Mouse (Mus musculus): ENCODE measurements around the gene Tmem45a2. TPM values are rescaled to one million over a fixed set of nuclear protein-coding genes. Genes with fewer than 3 reads are reported as not detected.

Gene Tmem45a2
- polyA plus RNA-seq, 1 experiment from 2014 or later: 0.18 TPM

Other genes with a start within 250 kb of the Tmem45a2 start
- 6.7 and 10.1 TPM in 2 replicates for gene Tmem45a, start 185.2 kb downstream of the Tmem45a2 start, polyA plus RNA-seq (2015; fragmentation: Nextera tagmentation; extraction: Ambion mirVana)
- gene Lnp1, start 143.3 kb downstream of the Tmem45a2 start, polyA plus RNA-seq (2015; fragmentation: Nextera tagmentation; extraction: Ambion mirVana): 0.29 TPM in 1 of 2 replicates, not detected in the other
- gene Tomm70a, start 50.3 kb upstream of the Tmem45a2 start, polyA plus RNA-seq (2015; fragmentation: Nextera tagmentation; extraction: Ambion mirVana): 41.1 and 42.4 TPM in 2 replicates
- gene Nit2, start 96.0 kb upstream of the Tmem45a2 start, polyA plus RNA-seq (2015; fragmentation: Nextera tagmentation; extraction: Ambion mirVana): 44.4 and 44.7 TPM in 2 replicates
- 17.6 and 19.9 TPM in 2 replicates for gene Tbc1d23, start 160.1 kb upstream of the Tmem45a2 start, polyA plus RNA-seq (2015; fragmentation: Nextera tagmentation; extraction: Ambion mirVana)
- 0.05 TPM in 1 of 2 replicates, not detected in the other for gene Tmem30c, start 221.5 kb upstream of the Tmem45a2 start, polyA plus RNA-seq (2015; fragmentation: Nextera tagmentation; extraction: Ambion mirVana)